7 mouse cellular contexts compared by ENCODE assay signal in the genomic region with DNA sequence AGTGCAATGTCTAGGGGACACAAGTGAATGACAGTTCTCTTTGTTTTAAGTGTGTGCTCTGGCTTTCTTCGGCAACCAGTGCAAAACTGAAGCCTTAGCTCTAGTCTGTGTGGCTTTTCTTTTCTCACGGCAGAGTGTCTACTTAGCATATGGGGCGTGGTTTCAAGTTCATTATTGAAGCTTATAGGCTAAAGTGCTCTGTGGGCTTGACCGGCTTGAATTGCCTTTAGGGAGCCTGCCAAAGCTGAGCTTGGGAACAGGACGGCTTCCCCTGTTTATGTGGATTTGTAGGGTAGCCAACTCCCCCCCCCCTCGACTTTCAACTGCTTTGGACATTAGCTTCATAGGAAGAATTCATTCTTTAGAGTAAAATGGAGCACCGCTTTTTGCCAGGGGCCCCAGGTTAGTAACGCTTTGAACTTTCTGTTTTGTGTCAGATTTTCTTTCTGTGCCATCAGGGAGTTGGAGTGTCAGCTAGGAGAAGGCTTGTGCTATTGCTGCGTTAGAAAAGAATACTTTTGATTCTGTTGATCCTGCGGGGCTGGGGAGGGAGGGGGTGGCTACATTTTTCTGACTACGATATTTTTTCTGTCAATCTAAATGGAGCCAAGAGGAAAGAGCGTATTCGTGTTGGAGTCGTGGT. TPM values are rescaled to one million over a fixed set of nuclear protein-coding genes. Genes with fewer than 3 reads are reported as not detected.
A peak's percentile ranks its signal among the peaks of the same experiment; 100 is the strongest.
DNase-seq lines count a peak whose midpoint lies in the region; ATAC-seq and TF ChIP-seq lines count a peak whose summit lies in the region.

No protein-coding gene starts in this region.

- no peaks in the 10 kb centered on the region for H3K36me3 ChIP-seq in hindbrain, embryonic 14.5 days (replicated peaks; ENCODE audit: control insufficient read depth, insufficient read depth)

- peak overlapping the region; percentile 77 for H3K4me3 ChIP-seq in gastrocnemius, adult 2 months
- peak overlapping the region; percentile 22 for H3K4me3 ChIP-seq in hindbrain, embryonic 14.5 days (replicated peaks; ENCODE audit: low read length)

- no peak overlapping the region for H3K9ac ChIP-seq in hindbrain, embryonic 14.5 days

- no peaks in the 10 kb centered on the region for H3K27me3 ChIP-seq in hindbrain, embryonic 14.5 days (ENCODE audit: control insufficient read depth, insufficient read depth, low read length)

- TF ChIP-seq CTCF in gastrocnemius, adult 2 months (IDR thresholded peaks at IDR 0.05) = no peak

- intact Hi-C loops in gastrocnemius, adult 2 months (cut with DNase I) = loop anchor here (1.0 to 5.0 kb wide), 2 partner anchors 122 to 123 kb away; no protein-coding TSS in a partner anchor

- peaks cover 5% of the 10 kb centered on the region; the same call in 1 of the 2 replicates for H3K4me1 ChIP-seq in hindbrain, embryonic 14.5 days (replicated peaks; ENCODE audit: control insufficient read depth, insufficient read depth, low read length)

- H3K9me3 ChIP-seq in hindbrain, embryonic 14.5 days (ENCODE audit: control insufficient read depth, low read length) = no peaks in the 10 kb centered on the region

- H3K4me2 ChIP-seq in hindbrain, embryonic 14.5 days (replicated peaks) = peak overlapping the region; percentile 46

- peak; percentile 20 for DNase-seq in T-cell, adult 2 months (ENCODE audit: low spot score)
- DNase-seq in cerebellum, postnatal 10 days = peak; percentile 60 to 73
- peak; percentile 86 for DNase-seq in gastrocnemius, adult 2 months
- DNase-seq in hindbrain, embryonic 14.5 days (ENCODE audit: low spot score) = peak; percentile 74
- peak; percentile 34 for DNase-seq in left cerebral cortex, adult 11 months (ENCODE audit: low spot score)
- peak; percentile 92 for DNase-seq in lung, postnatal 36 days
- peak; percentile 91 for DNase-seq in retina, postnatal 1 day

- ATAC-seq in hindbrain, embryonic 14.5 days (ENCODE audit: low FRiP score) = peak; percentile 94

- WGBS in hindbrain, embryonic 14.5 days = 10% methylated on average over 14 of the region's 14 CpGs

- H3K27ac ChIP-seq in gastrocnemius, adult 2 months = peak overlapping the region; percentile 83
- H3K27ac ChIP-seq in hindbrain, embryonic 14.5 days = peak overlapping the region; percentile 74

RNA-seq across cellular contexts. Expression of a gene that starts 45.6 kb away (rescaled TPM):
- 1 to 10 TPM; 4.6 to 6.1 TPM for total RNA-seq in gastrocnemius, adult 2 months (2021)
- 6.4 and 6.7 TPM in 2 replicates for polyA plus RNA-seq in hindbrain, embryonic 14.5 days (2014; fragmentation: Nextera tagmentation; extraction: Ambion mirVana)

Comparison
In these comparisons a context has a peak if more than half of its experiments do, and no peak if none do; other contexts are left out.
1. Peak in every context shown above with its lines: DNase-seq, ATAC-seq, H3K4me3 ChIP-seq and H3K27ac ChIP-seq.
2. DNase-seq: peak in every context shown above with its lines; median percentile 92 in lung, postnatal 36 days; 91 in retina, postnatal 1 day; 86 in gastrocnemius, adult 2 months; 74 in hindbrain, embryonic 14.5 days; 66 in cerebellum, postnatal 10 days; 34 in left cerebral cortex, adult 11 months; 20 in T-cell, adult 2 months.